Mouse (Mus musculus): Measurements from ENCODE around the gene Heg1. TPM values are rescaled to one million over a fixed set of nuclear protein-coding genes. Genes with fewer than 3 reads are reported as not detected.

Heg1 gene
- polyA plus RNA-seq, 1 experiment: 7.7 TPM

DNA sequence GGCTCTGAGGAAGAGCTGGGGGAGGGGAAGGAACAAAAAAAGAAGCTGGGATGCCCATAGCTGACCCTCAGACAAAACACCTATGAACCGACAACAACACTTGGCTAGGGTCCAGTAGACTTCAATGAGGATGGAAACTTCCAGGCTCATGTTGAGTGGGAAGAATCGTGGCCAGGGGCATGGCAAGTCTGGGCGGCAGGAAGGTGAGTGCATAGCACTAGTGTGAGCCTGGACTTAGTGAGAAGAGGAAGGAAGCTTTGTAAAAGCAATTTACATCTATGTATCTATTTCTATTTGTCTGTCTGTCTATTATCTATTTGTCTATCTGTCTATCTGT lies 8.4 kb upstream of the Heg1 start:
- 61% methylated on average over 3 of the region's 3 CpGs for WGBS

GRCm38 (mm10) chr16:33676347-33677312 lies 7.5 kb upstream of the Heg1 start:
- 49% methylated on average over 7 of the region's 7 CpGs for WGBS
- DNase-seq (ENCODE audit: low read depth, low spot score): no peak

More for the DNA sequence above, 8.4 kb upstream of the Heg1 start:
- no peak for DNase-seq (ENCODE audit: low read depth, low spot score)

DNA sequence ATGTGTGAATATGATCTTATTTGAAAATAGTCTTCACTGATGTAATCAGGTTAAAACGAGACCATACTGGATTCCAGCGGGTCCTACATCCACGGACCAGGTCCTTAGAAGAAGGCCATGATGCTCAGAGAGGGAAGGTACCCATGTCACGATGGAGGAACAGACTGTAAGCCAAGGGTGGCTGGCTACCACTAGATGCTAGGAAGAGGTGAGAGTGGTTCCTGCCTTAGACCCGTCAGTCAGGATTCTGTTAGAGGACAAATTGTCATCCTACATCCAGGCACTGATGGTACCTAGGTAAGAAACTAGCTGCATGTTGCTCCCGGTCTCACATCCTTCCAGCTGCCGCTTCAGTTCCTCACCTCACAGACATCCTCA lies 6.9 kb upstream of the Heg1 start:
- 87% methylated on average over 7 of the region's 7 CpGs for WGBS
- DNase-seq (ENCODE audit: low read depth, low spot score): no peak

DNA sequence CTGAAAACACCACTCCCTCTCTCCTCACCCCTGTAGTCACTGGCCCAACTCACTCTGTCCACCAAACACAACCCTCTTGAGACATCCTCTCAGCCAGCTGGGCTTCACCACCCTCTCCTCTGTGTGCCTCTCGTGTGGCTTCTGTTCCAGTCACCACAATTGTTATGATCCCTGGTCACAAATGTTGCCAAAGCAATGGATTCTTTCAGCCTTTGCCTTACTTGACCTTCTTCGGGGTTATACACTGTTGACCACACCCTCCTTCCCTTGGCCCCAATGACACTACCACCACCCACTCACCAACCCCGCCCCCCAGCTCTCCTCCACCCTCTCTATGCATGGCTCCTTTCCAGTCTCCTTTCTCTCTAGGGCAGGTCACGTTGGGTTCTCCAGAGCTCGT lies 6.3 kb upstream of the Heg1 start:
- WGBS: 33% methylated on average over 5 of the region's 5 CpGs
- no peak for DNase-seq (ENCODE audit: low read depth, low spot score)

GRCm38 (mm10) chr16:33680271-33680670 lies 3.9 kb upstream of the Heg1 start:
- 87% methylated on average over 7 of the region's 7 CpGs for WGBS
- DNase-seq (ENCODE audit: low read depth, low spot score): no peak

DNA sequence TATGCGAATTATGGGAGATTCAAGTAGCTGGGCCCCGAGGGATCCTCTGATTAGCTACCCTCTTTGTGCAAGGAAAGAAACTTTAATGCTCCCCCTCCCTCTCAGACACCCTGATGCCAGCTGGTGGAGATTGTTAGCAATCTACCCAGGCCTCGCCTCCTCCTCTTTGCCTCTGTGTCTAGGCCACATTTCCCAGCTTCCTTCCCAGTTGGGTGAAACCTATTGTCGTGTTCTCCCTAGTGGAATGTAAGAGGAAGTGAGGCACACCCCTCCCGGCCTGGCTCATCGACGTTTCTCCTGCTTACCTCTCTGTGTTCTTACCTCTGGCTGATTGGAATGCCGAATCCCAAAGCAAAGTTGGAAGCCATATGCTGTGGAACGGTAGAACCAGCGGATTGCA lies 3.4 kb upstream of the Heg1 start:
- 46% methylated on average over 10 of the region's 10 CpGs for WGBS

GRCm38 (mm10) chr16:33681661-33682060 lies 2.5 kb upstream of the Heg1 start:
- DNase-seq (ENCODE audit: low read depth, low spot score): no peak

More for the DNA sequence above, 3.4 kb upstream of the Heg1 start:
- DNase-seq (ENCODE audit: low read depth, low spot score): no peak

DNA sequence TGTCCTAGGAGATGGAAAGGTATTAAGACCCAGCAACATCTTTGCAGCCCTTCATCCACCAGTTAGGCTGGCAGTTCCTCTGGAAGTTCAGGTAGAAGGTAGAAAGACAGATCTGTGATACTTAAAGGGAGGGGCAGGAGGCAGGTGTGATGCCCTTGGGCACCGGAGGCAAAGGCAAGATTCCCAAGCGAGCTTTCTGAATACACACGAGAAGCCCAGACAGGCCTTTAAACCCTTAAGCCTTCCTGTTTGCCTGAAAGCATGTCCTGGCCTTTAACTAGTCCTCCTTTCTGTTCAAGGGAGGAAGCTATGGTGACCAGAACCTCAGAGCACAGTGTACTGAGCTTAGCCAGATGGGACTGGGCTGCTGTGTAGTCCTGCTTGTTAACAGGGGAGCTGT lies 1.5 kb upstream of the Heg1 start:
- 57% methylated on average over 3 of the region's 3 CpGs for WGBS
- DNase-seq (ENCODE audit: low read depth, low spot score): no peak

DNA sequence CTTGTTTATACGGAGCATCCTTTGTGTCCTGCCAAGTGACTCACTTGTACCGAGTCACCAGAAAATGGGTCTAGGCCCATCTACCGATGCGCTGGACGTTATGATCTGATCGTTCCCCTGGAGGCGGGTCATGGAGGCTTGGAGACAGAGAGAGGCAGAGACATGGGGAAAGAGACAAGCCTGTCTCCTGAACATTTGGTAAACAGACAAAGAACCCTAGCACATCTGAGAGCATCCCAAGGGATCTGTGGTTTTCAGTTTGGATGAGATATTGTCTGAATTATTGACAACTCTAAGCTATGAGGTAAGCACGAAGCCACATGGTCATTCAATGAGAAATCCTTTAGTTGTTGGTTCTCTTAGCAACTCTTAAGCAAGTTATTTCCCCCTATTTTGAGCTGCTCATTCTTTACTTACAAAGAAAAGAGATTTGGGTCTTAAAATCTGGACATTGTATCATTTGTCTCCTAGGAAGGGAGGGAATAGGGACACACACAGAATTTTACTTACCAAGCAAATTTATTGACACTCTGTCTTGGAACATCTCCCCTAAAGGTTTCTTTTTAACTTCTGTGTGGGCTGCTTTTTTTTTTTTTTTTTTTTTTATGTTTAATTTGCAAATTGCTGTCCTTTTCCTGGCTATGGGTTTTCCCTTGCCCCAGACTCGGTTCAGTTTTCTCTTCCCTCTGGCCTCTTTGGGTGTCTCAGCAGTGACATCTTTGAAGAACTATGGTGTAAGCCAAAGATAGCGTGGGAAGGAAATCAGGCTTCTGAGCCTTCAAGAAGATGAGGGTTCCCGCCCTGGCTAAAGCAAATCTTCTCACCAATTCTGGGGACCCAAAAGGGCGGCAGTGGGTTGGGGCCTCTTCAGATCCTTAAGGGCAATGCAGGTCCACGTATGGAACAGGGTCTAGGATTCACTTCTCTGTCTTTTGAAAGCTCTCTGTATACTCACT lies 686 bp upstream of the Heg1 start:
- no peak for DNase-seq (ENCODE audit: low read depth, low spot score)
- 64% methylated on average over 13 of the region's 13 CpGs for WGBS

- 3% methylated on average over 46 of the region's 46 CpGs for WGBS
- DNase-seq (ENCODE audit: low read depth, low spot score): no peak
Observed at GRCm38 (mm10) chr16:33684703-33685701, 832 bp downstream of the Heg1 start.

DNA sequence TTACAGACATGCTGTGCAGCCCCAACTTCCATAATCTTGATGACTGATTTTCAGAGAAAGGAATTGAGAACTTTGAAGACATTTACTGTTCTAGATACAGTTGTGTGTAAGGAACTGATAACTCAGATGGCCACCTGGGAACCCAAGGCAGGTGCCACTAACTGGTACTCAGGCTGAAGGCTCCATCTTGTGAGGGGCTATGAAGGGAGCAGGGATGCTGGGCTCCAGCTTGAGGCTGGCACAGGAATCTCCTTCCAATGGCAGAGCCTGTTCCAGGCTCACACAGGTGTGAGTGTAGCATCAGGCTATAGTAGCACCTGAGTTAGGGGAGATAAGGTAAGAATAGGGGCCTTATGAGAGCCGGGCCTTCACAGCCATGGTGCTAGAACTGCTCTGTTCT lies 1.9 kb downstream of the Heg1 start:
- DNase-seq (ENCODE audit: low read depth, low spot score): no peak

DNA sequence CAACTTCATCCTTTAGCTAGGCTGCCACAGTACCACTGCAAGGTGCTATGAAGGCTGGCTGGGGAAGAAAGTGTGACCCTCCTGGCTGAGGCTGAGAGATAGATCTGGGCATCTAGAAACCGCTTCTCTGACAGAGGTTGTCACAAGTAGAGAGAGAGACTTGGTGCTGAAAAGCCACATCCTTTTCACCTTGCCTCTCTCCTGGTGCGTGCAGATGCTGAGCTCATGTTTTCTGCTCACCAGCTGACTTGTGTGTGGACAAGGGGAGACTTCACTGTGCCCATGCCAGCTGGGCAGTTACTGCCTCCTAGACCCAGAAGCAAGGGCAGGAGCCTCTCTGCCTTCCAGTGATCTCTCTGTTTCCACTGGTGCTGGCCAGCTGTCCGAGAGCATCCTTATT lies 3.6 kb downstream of the Heg1 start:
- DNase-seq (ENCODE audit: low read depth, low spot score): no peak
- WGBS: 78% methylated on average over 3 of the region's 3 CpGs

More for the DNA sequence above, 1.9 kb downstream of the Heg1 start:
- 80% methylated on average over 1 of the region's 1 CpGs for whole genome bisulfite sequencing

DNA sequence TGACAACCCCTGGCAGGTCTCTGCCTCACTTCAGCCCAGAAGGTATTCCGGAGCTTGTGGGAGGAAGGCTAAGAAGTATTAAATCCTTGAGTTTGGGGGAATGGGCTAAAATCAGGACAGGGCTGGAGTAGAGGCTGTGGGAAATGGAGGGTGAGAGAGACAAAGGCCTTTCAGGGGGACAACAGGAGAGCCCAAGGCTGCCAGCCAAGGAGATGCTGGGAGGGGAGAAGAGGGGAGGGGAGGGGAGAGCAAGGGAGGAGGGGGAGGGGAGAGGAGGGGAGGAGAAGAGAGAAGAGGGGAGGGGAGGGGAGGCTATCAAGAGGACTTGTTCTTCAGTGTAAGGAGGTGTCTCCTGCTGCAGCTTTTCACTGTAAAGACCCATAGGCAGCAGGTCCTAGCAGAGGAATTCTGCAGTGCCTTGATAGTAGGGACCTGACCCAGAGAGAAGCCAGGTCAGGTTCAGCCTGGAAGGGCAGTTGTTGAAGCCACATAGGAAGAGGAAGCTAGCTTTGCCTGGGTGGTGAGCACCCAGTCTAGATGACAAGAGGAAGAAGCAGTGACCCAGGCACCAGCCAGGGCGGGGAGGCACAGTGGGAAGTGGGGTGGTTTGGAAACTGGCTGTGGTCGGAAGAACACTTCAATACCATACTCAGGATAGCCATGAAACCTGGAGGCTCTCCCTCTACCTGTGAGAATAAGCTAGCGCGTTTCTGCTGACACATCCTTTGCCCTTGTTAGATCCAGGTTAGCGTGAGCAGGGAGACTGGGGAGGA lies 7.0 kb downstream of the Heg1 start:
- DNase-seq (ENCODE audit: low read depth, low spot score): no peak
- 68% methylated on average over 6 of the region's 6 CpGs for WGBS

- WGBS: 83% methylated on average over 1 of the region's 1 CpGs
- DNase-seq (ENCODE audit: low read depth, low spot score): no peak
Observed at GRCm38 (mm10) chr16:33693553-33693952, 9.4 kb downstream of the Heg1 start.

GRCm38 (mm10) chr16:33696811-33697575 lies 12.8 kb downstream of the Heg1 start:
- DNase-seq (ENCODE audit: low read depth, low spot score): no peak
- WGBS: 72% methylated on average over 13 of the region's 13 CpGs

DNA sequence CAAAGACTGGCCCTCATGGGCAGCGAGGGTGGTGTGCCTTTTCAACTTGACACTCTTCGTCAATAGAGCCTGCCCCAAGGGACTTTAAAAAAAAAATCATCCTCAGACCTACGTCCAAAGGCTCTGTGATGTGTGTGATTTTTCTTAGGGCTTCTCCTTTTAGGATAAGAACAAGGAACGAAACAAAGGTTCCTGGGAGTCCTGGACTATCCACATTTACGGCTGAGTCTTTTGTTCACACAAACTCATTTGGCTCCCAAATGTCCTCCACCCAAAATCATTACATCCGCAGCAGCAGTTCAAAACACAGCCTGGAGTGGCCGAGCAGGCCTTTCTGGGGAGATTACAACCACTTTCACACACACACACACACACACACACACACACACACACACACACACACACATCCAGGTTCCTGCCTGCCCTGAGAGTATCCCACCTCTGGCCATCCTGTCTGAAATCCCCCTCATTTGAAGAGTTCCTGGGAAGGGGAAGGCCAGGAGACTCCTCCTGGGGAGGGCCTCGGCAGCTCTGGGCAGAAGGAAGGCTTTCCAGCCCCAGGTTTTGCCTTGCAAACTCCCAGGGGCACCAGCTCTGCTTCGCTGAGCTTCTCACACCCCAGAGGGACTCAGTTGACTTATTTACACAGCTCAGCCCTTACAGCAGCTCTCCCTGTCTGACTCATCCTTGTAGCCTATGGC lies 13.6 kb downstream of the Heg1 start:
- DNase-seq (ENCODE audit: low read depth, low spot score): no peak
- 56% methylated on average over 9 of the region's 9 CpGs for WGBS

DNA sequence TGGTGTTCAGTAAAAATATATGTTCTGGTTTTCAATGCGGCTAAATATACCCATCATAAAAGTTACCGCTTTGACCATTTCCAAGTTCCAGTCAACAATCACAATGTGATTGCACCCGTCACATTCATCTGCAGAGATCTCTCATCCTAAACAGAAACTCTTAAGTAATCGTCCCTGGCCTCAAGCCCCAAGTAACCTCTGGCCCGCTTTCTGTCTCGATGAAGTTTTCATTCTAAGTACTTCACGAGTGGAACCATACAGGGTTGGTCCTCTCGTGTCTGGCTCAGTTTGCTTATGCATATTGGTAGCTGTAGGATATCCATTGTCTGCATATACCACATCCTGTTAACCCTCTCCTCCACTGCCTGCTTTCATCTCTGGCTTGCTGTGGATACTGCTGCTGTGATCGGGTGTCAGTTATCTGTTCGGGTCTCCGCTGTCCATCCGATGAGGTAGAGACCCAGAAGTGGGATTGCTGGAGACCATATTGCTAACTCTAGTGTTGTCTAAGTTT lies 14.2 kb downstream of the Heg1 start:
- no peak for DNase-seq (ENCODE audit: low read depth, low spot score)
- 32% methylated on average over 12 of the region's 12 CpGs for WGBS
